Comparison of ENCODE assay signal across 30 mouse cellular contexts in the genomic region with DNA sequence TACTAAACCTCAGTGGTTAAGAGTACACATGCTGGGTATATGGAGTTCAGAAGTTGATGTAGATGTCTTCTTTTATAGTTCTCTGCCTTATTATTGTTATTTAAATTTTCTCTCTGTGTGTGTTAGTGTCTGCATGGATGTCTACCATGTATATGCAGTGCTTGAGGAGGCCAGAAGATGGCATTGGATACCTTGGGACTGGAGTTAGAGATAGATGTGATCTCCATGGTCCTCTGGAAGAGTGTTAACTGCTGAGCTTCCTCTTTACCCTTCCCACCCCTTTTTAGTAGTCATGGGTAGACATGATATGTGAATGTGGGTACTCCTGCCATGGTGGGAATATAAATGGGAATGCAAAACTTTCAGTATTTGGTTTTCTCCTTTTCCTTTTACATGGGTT. TPM values are rescaled to one million over a fixed set of nuclear protein-coding genes. Genes with fewer than 3 reads are reported as not detected.
DNase-seq lines count a peak whose midpoint lies in the region; ATAC-seq and TF ChIP-seq lines count a peak whose summit lies in the region.
"Had no signal": no experiment of that assay in that cellular context is flagged by ENCODE, and none has a peak within 500 bp of the region (broad histone marks: within the 10 kb centered on the region; RNA-seq: fewer than 3 reads in every experiment).

No protein-coding gene starts in this region.

- DNase-seq in layer of hippocampus, adult 2 months (ENCODE audit: low spot score in 2 of 2): no peak
- no peak for DNase-seq in layer of hippocampus, adult 9-11 months
- DNase-seq in CH12.LX (ENCODE audit: extremely low read depth) (no peak), MEL (ENCODE audit: low read depth, low spot score) (peak; percentile 71)
- DNase-seq in kidney, adult 18-20 months: no peak
- DNase-seq in T-cell, adult 2 months (ENCODE audit: low spot score): no peak
- DNase-seq in embryonic facial prominence, embryonic 10.5 days (ENCODE audit: low spot score): no peak
- DNase-seq: adrenal gland, postnatal 25 days; cerebellum, adult 11-12 months; cerebellum, adult 9-11 months; gastrocnemius, adult 2 months; gastrocnemius, postnatal 36 days; kidney, adult 8-10 months; kidney, postnatal 4 days; liver; lung, adult 18-20 months; lung, postnatal 14 days; right cerebral cortex, postnatal 25 days; thymus, adult 18-20 months; thymus, postnatal 4 days had no signal

- dilution Hi-C loops in CH12.LX (cut with MboI; ENCODE audit: extremely low pct_ligation_motif_present, extremely low pct_unique_long_range_greater_than_20kb, low sequenced_read_pairs): no loop called here

- no peaks in the 10 kb centered on the region for H3K27me3 ChIP-seq in CH12.LX (replicated peaks)
- no peaks in the 10 kb centered on the region for H3K27me3 ChIP-seq in MEL (ENCODE audit: control insufficient read depth in 1 of 2, insufficient read depth in 2 of 2, low read length in 2 of 2)
- no peaks in the 10 kb centered on the region for H3K27me3 ChIP-seq in embryonic facial prominence, embryonic 10.5 days (replicated peaks; ENCODE audit: low read depth, poor library complexity, severe bottlenecking)
- H3K27me3 ChIP-seq: heart, embryonic 15.5 days had no signal

- TF ChIP-seq POLR2A in CH12.LX (IDR thresholded peaks at IDR 0.05; ENCODE audit: low read depth, low read length): no peak
- no peak for TF ChIP-seq POLR2A in MEL (IDR thresholded peaks at IDR 0.05; ENCODE audit: control insufficient read depth in 1 of 2, insufficient read depth in 1 of 2, low read depth in 1 of 2, low read length in 2 of 2, poor library complexity in 1 of 2)

- H3K9ac ChIP-seq in CH12.LX (ENCODE audit: insufficient read depth, low read depth) (no peak overlapping the region), MEL (ENCODE audit: control insufficient read depth, low read depth, low read length, poor library complexity, severe bottlenecking) (no peak overlapping the region)
- H3K9ac ChIP-seq: heart, embryonic 15.5 days; hindbrain, embryonic 14.5 days had no signal

- TF ChIP-seq EP300 in CH12.LX (IDR thresholded peaks at IDR 0.05; ENCODE audit: low read length) (no peak), MEL (IDR thresholded peaks at IDR 0.05; ENCODE audit: low read depth in 1 of 2, low read length in 2 of 2) (peak in 1 of 2 experiments; percentile 38; a peak in 1 of 4 replicates)

- H3K4me2 ChIP-seq in CH12.LX (ENCODE audit: insufficient read depth, low read depth, poor library complexity, severe bottlenecking): no peak overlapping the region
- H3K4me2 ChIP-seq: heart, embryonic 15.5 days; hindbrain, embryonic 14.5 days; midbrain, embryonic 11.5 days had no signal

- H3K36me3 ChIP-seq in CH12.LX (replicated peaks in 1 of 2; ENCODE audit: control insufficient read depth in 1 of 2, insufficient read depth in 1 of 2, low read length in 1 of 2) (peaks cover 0 to 39% of the 10 kb centered on the region in 2 experiments), MEL (ENCODE audit: control insufficient read depth in 1 of 2, insufficient read depth in 2 of 2, low read length in 2 of 2) (peaks cover 0 to 39% of the 10 kb centered on the region in 2 experiments; a peak in 2 of 4 replicates)
- H3K36me3 ChIP-seq in embryonic facial prominence, embryonic 10.5 days (replicated peaks): no peaks in the 10 kb centered on the region
- H3K36me3 ChIP-seq: heart, embryonic 10.5 days; heart, embryonic 15.5 days had no signal

- peak; percentile 33 for TF ChIP-seq RAD21 in CH12.LX (IDR thresholded peaks at IDR 0.05; ENCODE audit: low read depth, low read length)
- TF ChIP-seq RAD21 in MEL (IDR thresholded peaks at IDR 0.05; ENCODE audit: low read depth, low read length): peak; percentile 32

- H3K4me3 ChIP-seq in layer of hippocampus, adult 2 months: no peak overlapping the region
- H3K4me3 ChIP-seq in CH12.LX (replicated peaks in 1 of 3; ENCODE audit: low read depth in 2 of 3, low read length in 2 of 3, poor library complexity in 1 of 3) (no peak overlapping the region), MEL (ENCODE audit: control insufficient read depth in 1 of 2, insufficient read depth in 1 of 2, low read depth in 2 of 2, low read length in 2 of 2) (no peak overlapping the region)
- no peak overlapping the region for H3K4me3 ChIP-seq in embryonic facial prominence, embryonic 10.5 days
- H3K4me3 ChIP-seq: erythroblast, embryonic 14.5 days; gastrocnemius, adult 2 months; heart, embryonic 10.5 days; heart, embryonic 15.5 days had no signal

- ATAC-seq in common myeloid progenitor, adult 5-6 weeks (replicated peaks; ENCODE audit: low read depth, poor library complexity, severe bottlenecking): peak; percentile 69
- ATAC-seq: forebrain, embryonic 16.5 days; inflammation-experienced regulatory T-cells, adult 6 months; midbrain, embryonic 16.5 days had no signal

- in situ Hi-C loops in CH12.LX (cut with MboI; ENCODE audit: low pct_ligation_motif_present, low pct_unique_long_range_greater_than_20kb, low sequenced_read_pairs): no loop called here

- peak; percentile 19; the same call in 1 of the 2 replicates for TF ChIP-seq CTCF in layer of hippocampus, adult 2 months (conservative IDR thresholded peaks at IDR 0.05)
- TF ChIP-seq CTCF in CH12.LX (conservative IDR thresholded peaks at IDR 0.05 in 1 of 2, IDR thresholded peaks at IDR 0.05 in 1 of 2; ENCODE audit: low read depth in 2 of 2, low read length in 2 of 2) (peak in 1 of 2 experiments; percentile 49; a peak in 2 of 4 replicates), MEL (IDR thresholded peaks at IDR 0.05 in 2 of 3, conservative IDR thresholded peaks at IDR 0.05 in 1 of 3; ENCODE audit: control insufficient read depth in 1 of 3, insufficient read depth in 1 of 3, low read depth in 2 of 3, low read length in 3 of 3, poor library complexity in 1 of 3, severe bottlenecking in 1 of 3) (peak in 2 of 3 experiments; percentile 15 to 57; a peak in 3 of 6 replicates)

- H3K4me1 ChIP-seq in CH12.LX (ENCODE audit: control insufficient read depth in 1 of 2, insufficient read depth in 2 of 2) (no peaks in the 10 kb centered on the region), MEL (ENCODE audit: control insufficient read depth in 1 of 2, insufficient read depth in 2 of 2, low read length in 2 of 2) (peaks cover 3 to 14% of the 10 kb centered on the region in 2 experiments)
- no peaks in the 10 kb centered on the region for H3K4me1 ChIP-seq in embryonic facial prominence, embryonic 10.5 days
- H3K4me1 ChIP-seq: heart, embryonic 10.5 days had no signal

- H3K9me3 ChIP-seq in CH12.LX (replicated peaks; ENCODE audit: low read length) (no peaks in the 10 kb centered on the region), MEL (replicated peaks; ENCODE audit: insufficient read depth, low read length) (no peaks in the 10 kb centered on the region)
- no peaks in the 10 kb centered on the region for H3K9me3 ChIP-seq in embryonic facial prominence, embryonic 10.5 days
- H3K9me3 ChIP-seq: heart, embryonic 10.5 days; heart, embryonic 15.5 days had no signal

- H3K79me2 ChIP-seq in CH12.LX (replicated peaks; ENCODE audit: control insufficient read depth, extremely low read depth, insufficient read depth, poor library complexity, severe bottlenecking) (peaks cover 67% of the 10 kb centered on the region), MEL (ENCODE audit: control insufficient read depth, insufficient read depth, low read length, poor library complexity) (peaks cover 48% of the 10 kb centered on the region)

- H3K27ac ChIP-seq in layer of hippocampus, adult 2 months: no peak overlapping the region
- H3K27ac ChIP-seq in CH12.LX (ENCODE audit: insufficient read depth, low read depth) (no peak overlapping the region), MEL (ENCODE audit: control insufficient read depth, low read depth, low read length) (no peak overlapping the region)
- no peak overlapping the region for H3K27ac ChIP-seq in embryonic facial prominence, embryonic 10.5 days (replicated peaks)
- H3K27ac ChIP-seq: gastrocnemius, adult 2 months; heart, embryonic 10.5 days; heart, embryonic 15.5 days; hindbrain, embryonic 14.5 days; kidney, postnatal 0 days had no signal

TF ChIP-seq in CH12.LX, 34 proteins besides CTCF, POLR2A, EP300 and RAD21 (continues in another document):
- TF ChIP-seq MEF2A (IDR thresholded peaks at IDR 0.05; ENCODE audit: borderline replicate concordance, low read depth, low read length): no peak
- peak; percentile 17 for TF ChIP-seq SMC3 (IDR thresholded peaks at IDR 0.05; ENCODE audit: low read depth, low read length)
- no peak for TF ChIP-seq JUN (IDR thresholded peaks at IDR 0.05; ENCODE audit: insufficient read depth, low read depth, low read length)
- no peak for TF ChIP-seq ZC3H11A (IDR thresholded peaks at IDR 0.05; ENCODE audit: low read depth, low read length)
- no peak for TF ChIP-seq TCF12 (IDR thresholded peaks at IDR 0.05; ENCODE audit: low read depth, low read length)

TF ChIP-seq in MEL, 35 proteins besides CTCF, POLR2A, EP300 and RAD21 (continues in another document):
- TF ChIP-seq MYC (IDR thresholded peaks at IDR 0.05; ENCODE audit: low read depth, low read length) (no peak), NELFE (IDR thresholded peaks at IDR 0.05; ENCODE audit: low read depth, low read length) (no peak), BHLHE40 (IDR thresholded peaks at IDR 0.05; ENCODE audit: borderline replicate concordance, low read depth, low read length) (no peak), ZNF384 (IDR thresholded peaks at IDR 0.05; ENCODE audit: low read depth, low read length) (no peak), TBP (IDR thresholded peaks at IDR 0.05; ENCODE audit: low read depth, low read length) (no peak), HCFC1 (IDR thresholded peaks at IDR 0.05; ENCODE audit: low read depth, low read length) (no peak)

RNA-seq across cellular contexts. Expression of gene Gatad2b, which starts 42.5 kb away (rescaled TPM):
- 100 to 1,000 TPM; 107 to 108 TPM for total RNA-seq in layer of hippocampus, adult 2 months (2021)
- total RNA-seq in CH12.LX (2012; rRNA removed): 8.9 and 10.0 TPM in 2 replicates
- 6.4 and 8.4 TPM in 2 replicates for total RNA-seq in CH12.LX (2014; rRNA removed)
- 20.6 and 22.6 TPM in 2 replicates for polyA plus RNA-seq in CH12.LX (2012; ENCODE audit: insufficient read length, low read depth)
- 9.1 and 12.3 TPM in 2 replicates for total RNA-seq in MEL (2012; rRNA removed)
- polyA plus RNA-seq in MEL (2012; ENCODE audit: insufficient read depth in 1 of 2, insufficient read length in 2 of 2, low read depth in 1 of 2, low replicate concordance in 2 of 2, missing spikeins in 1 of 2): 10 to 100 TPM in 1 of 2 experiments, not detected in 1; 37.6 TPM
- total RNA-seq in common myeloid progenitor, adult 5-6 weeks (2017): 34.4 and 39.8 TPM in 2 replicates
- polyA plus RNA-seq in embryonic facial prominence, embryonic 10.5 days (2016; fragmentation: Nextera tagmentation; extraction: Ambion mirVana): 13.6 and 15.7 TPM in 2 replicates

RNA-seq across cellular contexts. Expression of gene Slc27a3, which starts 54.2 kb away (rescaled TPM):
- 10 to 100 TPM; 15.0 to 17.2 TPM for total RNA-seq in layer of hippocampus, adult 2 months (2021)
- total RNA-seq in CH12.LX (2012; rRNA removed) (2.6 TPM in 2 replicates), CH12.LX (2014; rRNA removed) (1.3 and 1.5 TPM in 2 replicates), MEL (2012; rRNA removed) (1.4 and 1.9 TPM in 2 replicates)
- polyA plus RNA-seq in CH12.LX (2012; ENCODE audit: insufficient read length, low read depth) (1.6 and 1.9 TPM in 2 replicates), MEL (2012; ENCODE audit: insufficient read depth in 1 of 2, insufficient read length in 2 of 2, low read depth in 1 of 2, low replicate concordance in 2 of 2, missing spikeins in 1 of 2) (1 to 10 TPM in 1 of 2 experiments, not detected in 1; 2.8 TPM)
- total RNA-seq in common myeloid progenitor, adult 5-6 weeks (2017): 1.1 and 1.2 TPM in 2 replicates
- 29.4 and 33.9 TPM in 2 replicates for polyA plus RNA-seq in embryonic facial prominence, embryonic 10.5 days (2016; fragmentation: Nextera tagmentation; extraction: Ambion mirVana)
